Comparison of ENCODE assay signal across 9 mouse cellular contexts in genomic region chr7:43797844-43798462, GRCm38 (mm10). TPM values are rescaled to one million over a fixed set of nuclear protein-coding genes. Genes with fewer than 3 reads are reported as not detected.
DNase-seq lines count a peak whose midpoint lies in the region; ATAC-seq lines count a peak whose summit lies in the region.
"Had no signal": no experiment of that assay in that cellular context is flagged by ENCODE, and none has a peak within 500 bp of the region (broad histone marks: within the 10 kb centered on the region; RNA-seq: fewer than 3 reads in every experiment).

No protein-coding gene starts in this region.

- H3K9me3 ChIP-seq in liver, embryonic 11.5 days (ENCODE audit: control insufficient read depth, low read length) = no peaks in the 10 kb centered on the region
- H3K9me3 ChIP-seq in heart, embryonic 11.5 days (replicated peaks; ENCODE audit: control insufficient read depth, low read length) = no peaks in the 10 kb centered on the region
- no peaks in the 10 kb centered on the region for H3K9me3 ChIP-seq in limb, embryonic 13.5 days
- no peaks in the 10 kb centered on the region for H3K9me3 ChIP-seq in midbrain, embryonic 16.5 days (replicated peaks; ENCODE audit: control insufficient read depth, low read length, poor library complexity, severe bottlenecking)

- H3K4me1 ChIP-seq in liver, embryonic 11.5 days (replicated peaks; ENCODE audit: control insufficient read depth, insufficient read depth, low read length) = peaks cover 2% of the 10 kb centered on the region; the same call in 1 of the 2 replicates
- 0 out of 2 replicates have a peak, but pooled peaks cover 3% of the 10 kb centered on the region for H3K4me1 ChIP-seq in heart, embryonic 11.5 days (ENCODE audit: control insufficient read depth, insufficient read depth, low read length)
- peaks cover 19% of the 10 kb centered on the region for H3K4me1 ChIP-seq in limb, embryonic 13.5 days
- peaks cover 9% of the 10 kb centered on the region; the same call in 1 of the 2 replicates for H3K4me1 ChIP-seq in midbrain, embryonic 16.5 days (ENCODE audit: control insufficient read depth, insufficient read depth, low read length)

- no peaks in the 10 kb centered on the region for H3K36me3 ChIP-seq in liver, embryonic 11.5 days (ENCODE audit: control insufficient read depth, insufficient read depth, low read length)
- H3K36me3 ChIP-seq in heart, embryonic 11.5 days (ENCODE audit: control insufficient read depth, insufficient read depth, low read length) = no peaks in the 10 kb centered on the region
- no peaks in the 10 kb centered on the region for H3K36me3 ChIP-seq in limb, embryonic 13.5 days
- no peaks in the 10 kb centered on the region for H3K36me3 ChIP-seq in midbrain, embryonic 16.5 days (ENCODE audit: control insufficient read depth, insufficient read depth, low read length)

- peak overlapping the region; percentile 79 for H3K4me2 ChIP-seq in liver, embryonic 11.5 days
- H3K4me2 ChIP-seq in heart, embryonic 11.5 days = peak overlapping the region; percentile 81
- peak overlapping the region; percentile 78 for H3K4me2 ChIP-seq in limb, embryonic 13.5 days (replicated peaks)
- peak overlapping the region; percentile 85 for H3K4me2 ChIP-seq in midbrain, embryonic 16.5 days (ENCODE audit: low read length)

- peak; percentile 41 for DNase-seq in liver, embryonic 11.5 days (ENCODE audit: low spot score)
- no peak for DNase-seq in liver
- DNase-seq in frontal cortex, postnatal 36 days (ENCODE audit: low spot score in 2 of 2) = no peak
- DNase-seq in adrenal gland, postnatal 14 days = no peak
- DNase-seq in layer of hippocampus, adult 18-20 months (ENCODE audit: low spot score in 2 of 2) = no peak

- 16% methylated on average over 13 of the region's 13 CpGs for WGBS in liver, embryonic 11.5 days
- WGBS in heart, embryonic 11.5 days (ENCODE audit: insufficient replicate concordance) = 37% methylated on average over 13 of the region's 13 CpGs
- WGBS in limb, embryonic 13.5 days = 38% methylated on average over 13 of the region's 13 CpGs
- WGBS in midbrain, embryonic 16.5 days = 39% methylated on average over 13 of the region's 13 CpGs

- peak overlapping the region; percentile 52 for H3K4me3 ChIP-seq in liver, embryonic 11.5 days (ENCODE audit: low read depth, low read length)
- peak overlapping the region; percentile 52 for H3K4me3 ChIP-seq in heart, embryonic 11.5 days (ENCODE audit: low read depth, low read length)
- peak overlapping the region; percentile 53 for H3K4me3 ChIP-seq in limb, embryonic 13.5 days
- peak overlapping the region; percentile 55 for H3K4me3 ChIP-seq in midbrain, embryonic 16.5 days (ENCODE audit: low read depth, low read length)

- H3K9ac ChIP-seq in liver, embryonic 11.5 days (ENCODE audit: low read depth, low read length) = no peak overlapping the region
- no peak overlapping the region for H3K9ac ChIP-seq in heart, embryonic 11.5 days (ENCODE audit: low read depth, low read length)
- peak overlapping the region; percentile 64; the same call in 1 of the 2 replicates for H3K9ac ChIP-seq in limb, embryonic 13.5 days
- peak overlapping the region; percentile 67 for H3K9ac ChIP-seq in midbrain, embryonic 16.5 days (ENCODE audit: low read depth, low read length)

- ATAC-seq in liver, embryonic 11.5 days (replicated peaks; ENCODE audit: low FRiP score) = peak; percentile 39
- 0 out of 2 replicates have a peak, but pooled peaks have one; percentile 31 for ATAC-seq in heart, embryonic 11.5 days (replicated peaks; ENCODE audit: insufficient number of reproducible peaks, low FRiP score, low TSS enrichment)
- ATAC-seq in limb, embryonic 13.5 days (ENCODE audit: low FRiP score, low read depth) = peak; percentile 60; the same call in 1 of the 2 replicates
- peak; percentile 57 for ATAC-seq in midbrain, embryonic 16.5 days

- peaks cover 21% of the 10 kb centered on the region for H3K27me3 ChIP-seq in liver, embryonic 11.5 days (replicated peaks; ENCODE audit: control insufficient read depth, insufficient read depth, low read length)
- peaks cover 18% of the 10 kb centered on the region; the same call in 1 of the 2 replicates for H3K27me3 ChIP-seq in heart, embryonic 11.5 days (ENCODE audit: control insufficient read depth, insufficient read depth, low read length)
- peaks cover 54% of the 10 kb centered on the region for H3K27me3 ChIP-seq in limb, embryonic 13.5 days
- H3K27me3 ChIP-seq in midbrain, embryonic 16.5 days (ENCODE audit: control insufficient read depth, insufficient read depth, low read depth, low read length) = peaks cover 12% of the 10 kb centered on the region

- no peak overlapping the region for H3K27ac ChIP-seq in liver, embryonic 11.5 days (ENCODE audit: low read depth, low read length)
- no peak overlapping the region for H3K27ac ChIP-seq in heart, embryonic 11.5 days (ENCODE audit: low read depth, low read length)
- no peak overlapping the region for H3K27ac ChIP-seq in limb, embryonic 13.5 days
- H3K27ac ChIP-seq in midbrain, embryonic 16.5 days (ENCODE audit: low read length) = no peak overlapping the region

RNA-seq across cellular contexts. Expression of gene Klk8, which starts 0.6 kb away (rescaled TPM):
- 27.5 and 29.1 TPM in 2 replicates for polyA plus RNA-seq in liver, embryonic 11.5 days (2014; fragmentation: Nextera tagmentation; extraction: Ambion mirVana)
- polyA plus RNA-seq in heart, embryonic 11.5 days (2014; fragmentation: Nextera tagmentation; extraction: Ambion mirVana) = 26.3 and 32.1 TPM in 2 replicates
- 16.8 and 19.0 TPM in 2 replicates for polyA plus RNA-seq in limb, embryonic 13.5 days (2015; fragmentation: Nextera tagmentation; extraction: Ambion mirVana)
- 5.7 and 8.6 TPM in 2 replicates for polyA plus RNA-seq in midbrain, embryonic 16.5 days (2015; fragmentation: Nextera tagmentation; extraction: Ambion mirVana)
- total RNA-seq in adrenal gland, postnatal 14 days (2021) = 5.0 and 7.3 TPM in 2 replicates
- total RNA-seq in layer of hippocampus, adult 18-20 months (2021) = 10 to 100 TPM; 22.3 to 27.7 TPM

RNA-seq across cellular contexts. Expression of gene Klk9, which starts 6.3 kb away (rescaled TPM):
- polyA plus RNA-seq in liver, embryonic 11.5 days (2014; fragmentation: Nextera tagmentation; extraction: Ambion mirVana) = not detected in 2 replicates
- not detected in 2 replicates for polyA plus RNA-seq in heart, embryonic 11.5 days (2014; fragmentation: Nextera tagmentation; extraction: Ambion mirVana)
- 0.38 and 0.55 TPM in 2 replicates for polyA plus RNA-seq in limb, embryonic 13.5 days (2015; fragmentation: Nextera tagmentation; extraction: Ambion mirVana)
- 0.13 TPM in 1 of 2 replicates, not detected in the other for polyA plus RNA-seq in midbrain, embryonic 16.5 days (2015; fragmentation: Nextera tagmentation; extraction: Ambion mirVana)
- not detected in 2 replicates for total RNA-seq in adrenal gland, postnatal 14 days (2021)
- total RNA-seq in layer of hippocampus, adult 18-20 months (2021) = not detected
- total RNA-seq: neutrophil, adult 5-6 weeks had no signal

RNA-seq across cellular contexts. Expression of gene Klk7, which starts 13.1 kb away (rescaled TPM):
- not detected in 2 replicates for polyA plus RNA-seq in liver, embryonic 11.5 days (2014; fragmentation: Nextera tagmentation; extraction: Ambion mirVana)
- polyA plus RNA-seq in heart, embryonic 11.5 days (2014; fragmentation: Nextera tagmentation; extraction: Ambion mirVana) = 0.09 TPM in 1 of 2 replicates, not detected in the other
- polyA plus RNA-seq in limb, embryonic 13.5 days (2015; fragmentation: Nextera tagmentation; extraction: Ambion mirVana) = not detected in 2 replicates
- not detected in 2 replicates for polyA plus RNA-seq in midbrain, embryonic 16.5 days (2015; fragmentation: Nextera tagmentation; extraction: Ambion mirVana)
- not detected in 2 replicates for total RNA-seq in adrenal gland, postnatal 14 days (2021)
- under 1 TPM; 0.32 to 0.33 TPM for total RNA-seq in layer of hippocampus, adult 18-20 months (2021)
- total RNA-seq: neutrophil, adult 5-6 weeks had no signal

RNA-seq across cellular contexts. Expression of gene Klk10, which starts 17.1 kb away (rescaled TPM):
- polyA plus RNA-seq in liver, embryonic 11.5 days (2014; fragmentation: Nextera tagmentation; extraction: Ambion mirVana) = 0.17 TPM in 1 of 2 replicates, not detected in the other
- polyA plus RNA-seq in heart, embryonic 11.5 days (2014; fragmentation: Nextera tagmentation; extraction: Ambion mirVana) = 0.26 TPM in 1 of 2 replicates, not detected in the other
- polyA plus RNA-seq in limb, embryonic 13.5 days (2015; fragmentation: Nextera tagmentation; extraction: Ambion mirVana) = 2.0 and 2.1 TPM in 2 replicates
- 0.13 and 0.25 TPM in 2 replicates for polyA plus RNA-seq in midbrain, embryonic 16.5 days (2015; fragmentation: Nextera tagmentation; extraction: Ambion mirVana)
- total RNA-seq in adrenal gland, postnatal 14 days (2021) = 0.26 TPM in 1 of 2 replicates, not detected in the other
- total RNA-seq in layer of hippocampus, adult 18-20 months (2021) = 1 to 10 TPM; 1.2 to 1.5 TPM

RNA-seq across cellular contexts. Expression of gene Klk11, which starts 23.5 kb away (rescaled TPM):
- not detected in 2 replicates for polyA plus RNA-seq in liver, embryonic 11.5 days (2014; fragmentation: Nextera tagmentation; extraction: Ambion mirVana)
- polyA plus RNA-seq in heart, embryonic 11.5 days (2014; fragmentation: Nextera tagmentation; extraction: Ambion mirVana) = not detected in 2 replicates
- polyA plus RNA-seq in limb, embryonic 13.5 days (2015; fragmentation: Nextera tagmentation; extraction: Ambion mirVana) = 0.27 and 0.70 TPM in 2 replicates
- polyA plus RNA-seq in midbrain, embryonic 16.5 days (2015; fragmentation: Nextera tagmentation; extraction: Ambion mirVana) = 0.21 TPM in 1 of 2 replicates, not detected in the other
- not detected in 2 replicates for total RNA-seq in adrenal gland, postnatal 14 days (2021)
- not detected for total RNA-seq in layer of hippocampus, adult 18-20 months (2021)
- total RNA-seq: neutrophil, adult 5-6 weeks had no signal

Comparison
In these comparisons a context has a peak if more than half of its experiments do, and no peak if none do; other contexts are left out.
1. H3K9ac ChIP-seq: peak in limb, embryonic 13.5 days (single experiment) and midbrain, embryonic 16.5 days (single experiment); none in liver, embryonic 11.5 days (single experiment) and heart, embryonic 11.5 days (single experiment).
2. Peak in every context shown above with its lines, with median percentiles within 50 percentile points of each other: ATAC-seq, H3K4me2 ChIP-seq and H3K4me3 ChIP-seq.